Mouse (Mus musculus) C2C12 (cell line): ENCODE results near the gene Nkpd1.

ENCODE experiments used
- CEBPB ChIP-seq: IDR thresholded peaks from one replicate; pipeline ENCODE4 v1.6.1; 2011; ENCODE audit warnings: low read depth, mild to moderate bottlenecking, control low read depth, moderate library complexity
- CTCF ChIP-seq: IDR thresholded peaks from one replicate; pipeline ENCODE4 v1.5.1; 2011; ENCODE audit not compliant: control insufficient read depth, insufficient read depth, insufficient read length
- USF1 ChIP-seq: IDR thresholded peaks from one replicate; pipeline ENCODE4 v1.6.1; 2011; ENCODE audit warnings: low read depth, mild to moderate bottlenecking, control low read depth, moderate library complexity

DNA sequence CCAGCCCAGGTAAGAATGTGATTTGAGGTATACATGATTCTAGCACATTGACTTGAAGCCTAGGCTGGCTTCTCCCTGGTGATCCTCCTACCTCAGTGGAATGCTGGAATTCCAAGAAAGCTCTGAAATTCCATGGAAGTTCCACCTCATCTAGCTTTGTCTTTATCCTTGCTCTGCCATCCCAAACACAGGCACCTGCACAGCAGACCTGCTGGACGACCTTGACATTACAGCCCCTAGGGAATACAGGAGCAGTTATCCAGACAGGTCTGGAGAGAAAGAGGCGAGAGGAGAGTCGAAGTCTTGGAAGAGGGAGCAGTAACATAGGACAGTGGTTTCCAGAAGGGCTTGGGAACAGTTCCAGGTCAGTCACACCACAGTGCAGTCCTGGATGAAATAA, 52.0 kb downstream of the Nkpd1 start:
- TF ChIP-seq USF1 = no peak
- TF ChIP-seq CTCF = no peak
- TF ChIP-seq CEBPB = no peak
